Mouse (Mus musculus): ENCODE data around the gene Capn8.

GRCm38 (mm10) chr1:182574666-182575049, 9.9 kb downstream of the Capn8 start:
- TF ChIP-seq CTCF (IDR thresholded peaks at IDR 0.05; ENCODE audit: low read depth, low read length) (no peak), POLR2A (IDR thresholded peaks at IDR 0.05; ENCODE audit: insufficient read depth, low read length) (no peak)
